Mouse (Mus musculus): ENCODE measurements around the gene Abhd15.
A peak's percentile ranks its signal among the peaks of the same experiment; 100 is the strongest.
"Not testable (repeated sequence)": the region's sequence is repeated elsewhere in the genome, so short reads cannot be mapped to it uniquely, and the experiment has no call there.

Abhd15 gene

GRCm38 (mm10) chr11:77512891-77513810, 1.8 kb upstream of the Abhd15 start:
- DNase-seq (ENCODE audit: low spot score): peak; percentile 89

DNA sequence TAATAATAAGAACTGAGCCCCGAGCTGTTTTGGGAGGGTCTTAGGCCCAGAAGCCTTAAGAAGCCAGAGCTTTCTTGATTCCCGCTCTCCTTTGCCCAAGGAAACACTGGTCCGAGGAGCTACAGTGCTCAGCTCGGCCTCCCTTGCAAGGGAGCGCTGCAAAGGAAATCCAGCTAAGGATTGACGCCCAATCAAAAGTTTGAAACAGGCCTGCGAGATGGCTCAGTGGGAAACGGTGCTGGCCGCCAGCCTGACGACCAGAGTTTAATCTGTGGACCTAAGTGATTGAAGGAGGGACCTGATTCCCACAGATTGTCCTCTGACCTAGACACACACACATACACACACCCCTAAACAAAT, 1.1 kb upstream of the Abhd15 start:
- DNase-seq (ENCODE audit: low spot score): no peak

DNA sequence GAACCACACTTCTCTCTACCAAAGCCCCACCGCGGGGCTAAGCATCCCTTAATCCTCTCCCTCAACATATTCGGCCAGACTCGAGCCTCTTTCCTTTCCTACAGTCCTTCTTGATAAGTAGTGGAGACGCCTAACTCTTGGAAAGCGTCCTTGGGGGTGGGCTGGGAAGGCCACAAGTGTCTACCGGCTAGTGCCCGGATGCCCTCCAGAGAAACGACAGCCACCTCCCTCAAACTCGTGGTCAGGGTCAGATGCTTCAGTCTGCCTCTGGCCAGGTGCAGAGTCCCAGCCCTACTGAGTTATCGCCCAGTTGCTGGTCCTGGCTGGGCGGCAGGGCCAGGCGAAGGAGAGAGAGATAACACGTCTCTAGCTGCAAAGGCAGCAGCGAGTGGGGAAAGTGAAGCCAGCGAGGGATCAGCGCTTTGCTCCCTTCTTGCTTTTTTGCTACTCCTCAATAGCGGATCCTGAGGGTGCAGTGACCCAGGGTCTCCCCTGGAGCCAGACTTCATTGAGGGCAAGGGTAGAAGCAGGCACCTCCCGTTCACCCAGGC, 565 bp upstream of the Abhd15 start:
- peak; percentile 44 for DNase-seq (ENCODE audit: low spot score)

DNA sequence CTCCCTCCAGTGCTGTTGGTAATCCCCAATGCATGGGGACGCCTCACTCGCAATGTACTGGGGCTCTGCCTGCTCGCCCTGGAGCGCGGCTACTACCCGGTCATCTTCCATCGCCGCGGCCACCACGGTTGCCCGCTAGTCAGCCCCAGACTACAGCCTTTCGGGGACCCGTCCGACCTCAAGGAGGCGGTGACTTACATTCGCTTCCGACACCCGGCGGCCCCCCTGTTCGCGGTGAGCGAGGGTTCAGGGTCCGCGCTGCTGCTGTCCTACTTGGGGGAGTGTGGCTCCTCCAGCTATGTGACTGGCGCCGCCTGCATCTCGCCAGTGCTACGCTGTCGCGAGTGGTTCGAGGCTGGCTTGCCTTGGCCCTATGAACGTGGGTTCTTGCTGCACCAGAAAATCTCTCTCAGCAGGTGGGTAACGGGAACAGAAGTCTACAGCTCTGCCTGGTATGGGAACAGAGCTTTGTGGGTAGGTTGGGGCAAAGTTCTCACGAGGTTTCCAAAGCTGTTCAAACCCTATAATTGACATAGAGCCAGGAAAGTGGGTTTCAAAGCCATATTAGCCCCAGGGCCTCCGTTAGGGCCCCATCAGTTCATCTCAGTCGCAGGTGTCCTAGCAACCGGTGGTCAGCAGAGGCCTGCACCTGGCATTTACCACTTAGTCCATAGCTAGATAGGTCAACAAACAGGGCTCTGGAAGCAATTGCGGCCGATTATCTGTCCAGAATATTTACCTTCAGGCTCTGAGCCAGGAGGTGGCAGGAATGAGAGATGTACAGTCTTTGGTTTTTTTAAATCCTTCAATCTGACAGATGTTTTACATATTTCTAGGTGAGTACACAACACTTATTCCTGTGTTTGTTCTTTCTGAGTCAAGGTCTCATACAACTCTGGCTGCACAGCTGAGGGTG, 974 bp downstream of the Abhd15 start, which contains the start of gene Trp53i13:
Gene Trp53i13, minus strand, starts transcription at position 344 of the 916 bp plus-strand sequence.
- no peak for DNase-seq (ENCODE audit: low spot score)

GRCm38 (mm10) chr11:77516553-77517425, 1.9 kb downstream of the Abhd15 start:
- no peak for DNase-seq (ENCODE audit: low spot score)

GRCm38 (mm10) chr11:77518051-77518798, 3.3 kb downstream of the Abhd15 start:
- DNase-seq (ENCODE audit: low spot score): no peak

DNA sequence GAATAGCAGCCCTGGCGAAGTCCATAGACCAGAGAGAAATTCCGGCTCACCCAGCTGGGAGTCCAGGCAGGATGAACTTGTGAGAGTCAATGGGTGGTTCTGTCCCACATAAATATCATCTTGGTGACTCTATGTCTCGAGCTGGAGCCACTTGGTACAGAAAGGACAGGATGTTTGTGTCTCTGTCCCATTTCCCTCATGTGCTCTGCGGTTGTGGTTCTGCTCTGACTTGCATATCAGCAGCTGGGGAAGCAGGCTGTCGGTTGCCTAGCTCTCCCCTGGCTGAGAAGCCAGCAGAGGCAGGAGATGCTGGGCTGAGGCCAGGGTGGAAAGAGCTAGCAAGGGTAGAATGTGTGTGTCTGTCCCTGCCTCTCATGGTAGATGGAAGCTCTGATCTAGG, 4.1 kb downstream of the Abhd15 start, which contains the start of gene Gm10392:
Gene Gm10392, minus strand, starts transcription at position 156 of the 400 bp plus-strand sequence.
- DNase-seq (ENCODE audit: low spot score): no peak

GRCm38 (mm10) chr11:77520601-77521529, 5.9 kb downstream of the Abhd15 start:
- DNase-seq (ENCODE audit: low spot score): no peak

- no peak for DNase-seq (ENCODE audit: low spot score)
Measured at GRCm38 (mm10) chr11:77525804-77526486, 11.0 kb downstream of the Abhd15 start.

DNA sequence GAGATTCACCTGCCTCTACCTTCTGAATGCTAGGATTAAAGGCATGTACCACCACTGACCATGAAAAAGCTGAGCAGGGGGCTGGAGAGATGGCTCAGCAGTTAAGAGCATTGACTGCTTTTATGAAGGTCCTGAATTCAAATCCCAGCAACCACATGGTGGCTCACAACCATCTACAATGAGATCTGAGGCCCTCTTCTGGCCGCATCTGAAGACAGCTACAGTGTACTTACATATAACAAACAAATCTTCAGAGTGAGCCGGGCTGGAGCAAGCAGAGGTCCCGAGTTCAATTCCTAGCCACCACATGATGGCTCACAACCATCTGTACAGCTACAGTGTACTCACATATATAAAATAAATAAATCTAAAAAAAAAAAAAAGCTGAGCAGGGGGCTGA, 13.5 kb downstream of the Abhd15 start:
- not testable (repeated sequence) for DNase-seq (ENCODE audit: low spot score)

- no peak for DNase-seq (ENCODE audit: low spot score)
Measured at GRCm38 (mm10) chr11:77529644-77530043, 14.7 kb downstream of the Abhd15 start.

- DNase-seq (ENCODE audit: low spot score): no peak
Measured at GRCm38 (mm10) chr11:77530862-77531261, 15.9 kb downstream of the Abhd15 start.

DNA sequence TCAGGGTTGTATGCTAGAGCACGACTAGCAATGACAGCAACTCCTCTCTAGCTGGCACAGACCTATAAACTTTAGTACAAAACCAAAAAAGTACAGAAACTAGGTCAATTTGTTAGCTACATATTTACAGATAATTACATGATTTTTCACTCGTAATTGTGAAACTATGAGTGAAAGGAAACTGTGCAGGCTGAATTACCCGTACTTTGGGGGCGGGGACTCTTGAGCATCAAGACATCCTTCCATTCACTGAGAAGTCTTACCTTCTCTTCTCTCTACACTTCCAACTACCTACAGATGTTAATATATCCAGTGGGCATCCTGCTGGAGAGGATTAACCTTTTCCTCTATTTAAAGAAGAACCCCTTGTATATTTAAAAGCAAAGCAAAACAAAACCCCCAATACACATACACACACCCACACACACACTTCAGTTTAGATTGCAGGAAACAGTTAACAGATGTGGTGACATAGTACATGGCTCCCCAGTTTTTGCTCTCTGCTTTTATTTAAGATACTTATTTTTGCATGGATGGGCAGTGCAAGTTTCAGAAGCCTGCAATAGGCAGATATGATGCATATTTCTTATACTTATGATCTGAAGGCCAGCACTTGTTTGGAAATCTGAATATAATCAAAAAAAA, 17.4 kb downstream of the Abhd15 start:
- DNase-seq (ENCODE audit: low spot score): no peak

DNA sequence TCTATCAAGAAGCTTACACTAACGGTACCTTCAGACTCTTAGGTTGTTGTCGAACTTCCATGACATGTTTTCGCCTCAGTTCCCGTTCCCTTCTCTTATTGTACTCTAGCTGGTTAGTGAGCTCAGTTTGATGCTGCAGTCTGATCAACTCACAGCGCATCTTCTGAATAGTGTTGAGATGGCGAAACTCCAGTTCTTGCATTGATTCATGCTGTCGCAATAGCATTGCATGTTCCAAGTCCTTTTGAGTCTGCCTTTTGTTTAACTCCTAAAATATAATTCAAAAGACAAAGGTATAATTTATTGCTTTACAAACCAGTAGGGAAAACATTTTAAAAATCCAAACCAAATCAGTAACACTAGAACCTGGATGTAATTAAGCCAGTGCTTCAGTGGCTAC, 30.3 kb downstream of the Abhd15 start:
- DNase-seq (ENCODE audit: low spot score): no peak

DNA sequence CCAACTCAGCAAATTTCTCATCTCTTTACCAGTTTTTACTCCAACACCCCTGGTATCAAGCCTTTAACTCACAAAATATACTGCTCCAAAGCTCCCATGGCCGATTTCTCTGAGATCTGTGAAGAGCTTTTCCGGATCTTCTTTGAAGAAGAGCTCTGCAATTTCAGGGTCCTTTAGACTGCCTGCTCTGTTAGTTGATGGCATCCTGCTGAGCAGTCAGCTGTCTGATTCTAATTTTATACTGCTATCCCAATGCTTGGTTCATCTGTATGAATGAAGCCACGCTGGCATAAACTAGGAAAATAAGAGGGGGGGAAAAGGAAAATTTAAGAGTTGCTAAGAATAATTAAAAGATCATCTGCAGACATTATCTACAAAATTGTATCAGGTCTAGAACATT, 70.3 kb downstream of the Abhd15 start:
- DNase-seq (ENCODE audit: low spot score): no peak

All from ovary, postnatal 36 days (tissue).